Mouse (Mus musculus) lung, postnatal 0 days (tissue): ENCODE measurements around the gene Zfp523. TPM values are rescaled to one million over a fixed set of nuclear protein-coding genes. Genes with fewer than 3 reads are reported as not detected.

Experiments
- ATAC-seq: fragments of 200-750 bp; cut with Nextera tagmentation; 2 replicates; pipeline ENCODE4 v1.8.0; 2017; ENCODE audit warnings: moderate library complexity
- DNase-seq: peaks from one replicate; pipeline ENCODE4 v3.0.0-alpha.2; 2016; ENCODE audit warnings: low spot score
- H3K27ac ChIP-seq: fragments of 300-500 bp; sonication (generic); 2 replicates; pipeline ENCODE4 v1.5.1; 2014; ENCODE audit warnings: antibody characterized with exemption, mild to moderate bottlenecking, low read length, mixed read lengths
- H3K27me3 ChIP-seq: fragments of 300-500 bp; sonication (generic); replicated peaks from 2 replicates; pipeline ENCODE4 v1.6.1; 2014; ENCODE audit warnings: low read length, mixed read lengths; ENCODE audit not compliant: insufficient read depth
- H3K36me3 ChIP-seq: fragments of 300-500 bp; sonication (generic); 2 replicates; pipeline ENCODE4 v1.6.1; 2014; ENCODE audit warnings: low read length, mixed read lengths; ENCODE audit not compliant: insufficient read depth
- H3K4me1 ChIP-seq: fragments of 300-500 bp; sonication (generic); 2 replicates; pipeline ENCODE4 v1.6.1; 2014; ENCODE audit warnings: antibody characterized with exemption, low read depth, low read length, mixed read lengths; ENCODE audit not compliant: insufficient read depth
- H3K4me2 ChIP-seq: fragments of 300-500 bp; sonication (generic); replicated peaks from 2 replicates; pipeline ENCODE4 v1.6.1; 2014; ENCODE audit warnings: low read depth, mild to moderate bottlenecking, low read length, moderate library complexity, mixed read lengths
- H3K4me3 ChIP-seq: fragments of 300-500 bp; sonication (generic); 2 replicates; pipeline ENCODE4 v1.5.1; 2014; ENCODE audit warnings: low read depth, low read length
- H3K9ac ChIP-seq: fragments of 300-500 bp; sonication (generic); replicated peaks from 2 replicates; pipeline ENCODE4 v1.6.1; 2014; ENCODE audit warnings: low read depth, mild to moderate bottlenecking
- H3K9me3 ChIP-seq: fragments of 300-500 bp; sonication (generic); 2 replicates; pipeline ENCODE4 v1.6.1; 2016; ENCODE audit warnings: low read length, mixed read lengths
- CTCF ChIP-seq: IDR thresholded peaks from 2 replicates; pipeline ENCODE4 v1.5.1; 2016; ENCODE audit warnings: antibody characterized with exemption, mild to moderate bottlenecking
- EP300 ChIP-seq: IDR thresholded peaks from 2 replicates; pipeline ENCODE4 v1.6.1; 2016; ENCODE audit warnings: antibody characterized with exemption, mild to moderate bottlenecking, control low read depth
- WGBS: fragments of 180-500 bp; shearing (Covaris S2); extraction: QIAGEN DNeasy Blood & Tissue Kit; methylation state at CpG from one replicate; pipeline ENCODE4 v1.1.7; 2014; 5-methylcytosine and 5-hydroxymethylcytosine counted together
- polyA plus RNA-seq: library from polyadenylated mRNA; unstranded; fragments of >200 nt; fragmentation: Nextera tagmentation; extraction: Ambion mirVana; gene quantifications from 2 replicates; pipeline ENCODE4 v1.2.1, GENCODE M21; 2015

Gene Zfp523
- polyA plus RNA-seq, 1 experiment from 2014 or later = 20.2 TPM

DNA sequence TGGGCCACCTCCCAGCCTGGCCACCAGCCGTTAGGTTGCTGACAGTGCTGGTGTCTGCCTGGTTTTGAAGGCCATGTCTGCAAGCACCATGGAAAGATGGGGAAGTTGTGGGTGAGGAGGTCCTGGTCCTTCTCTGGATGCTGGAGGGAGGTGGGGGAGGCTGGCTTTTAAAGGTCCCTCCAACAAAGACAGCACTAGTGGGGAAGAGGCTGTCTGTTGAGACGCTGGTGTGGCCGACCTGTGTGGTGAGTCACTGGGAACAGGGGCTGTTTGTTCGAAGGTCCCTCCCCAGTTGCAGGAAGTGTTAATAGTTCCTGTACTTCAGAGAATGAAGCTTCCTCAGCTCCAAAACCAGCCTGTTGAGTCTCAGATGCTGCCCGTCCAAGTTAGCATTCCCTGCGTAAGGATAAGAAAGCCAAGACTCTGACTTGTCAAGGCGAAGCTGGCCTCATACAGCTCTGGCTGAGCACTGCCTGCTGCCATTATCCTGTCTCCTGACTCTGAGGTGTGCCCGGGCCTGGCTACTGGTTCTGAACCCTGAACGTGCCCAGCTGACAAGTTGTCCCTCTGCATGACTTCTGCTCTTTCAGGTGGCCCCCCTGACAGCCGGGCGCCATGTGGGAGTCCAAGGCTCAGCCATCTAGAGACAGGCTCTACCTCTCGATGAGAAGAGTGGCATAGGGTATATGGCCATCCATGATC, 74.8 kb downstream of the Zfp523 start:
- ATAC-seq = no peak
- no peak overlapping the region for H3K4me3 ChIP-seq
- H3K9ac ChIP-seq = no peak overlapping the region
- no peaks in the 10 kb centered on the region for H3K36me3 ChIP-seq
- TF ChIP-seq CTCF (no peak), EP300 (no peak)
- H3K9me3 ChIP-seq = no peaks in the 10 kb centered on the region
- no peaks in the 10 kb centered on the region for H3K27me3 ChIP-seq
- H3K4me1 ChIP-seq = peaks cover 5% of the 10 kb centered on the region; the same call in 1 of the 2 replicates
- H3K27ac ChIP-seq = no peak overlapping the region
- H3K4me2 ChIP-seq = no peak overlapping the region
- DNase-seq = no peak
- WGBS = 64% methylated on average over 12 of the region's 12 CpGs

DNA sequence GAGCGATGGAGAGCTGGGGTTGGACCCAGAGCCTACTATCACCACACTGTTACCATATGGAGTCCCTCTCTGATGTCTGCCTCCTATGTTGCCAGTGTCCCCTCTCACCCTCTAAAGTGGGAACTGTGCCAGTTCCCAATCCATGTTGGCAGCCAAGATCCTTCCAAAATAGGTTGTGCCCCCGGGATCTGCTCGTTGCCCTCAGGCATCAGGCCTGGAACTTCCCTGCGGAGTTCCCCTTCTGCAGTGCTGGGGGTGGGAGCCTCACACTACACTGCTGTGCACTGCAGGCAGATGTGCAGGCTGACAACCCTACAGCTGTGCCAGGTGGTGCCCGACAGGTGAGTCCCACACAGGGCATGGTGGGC, 75.3 kb downstream of the Zfp523 start:
- TF ChIP-seq CTCF (no peak), EP300 (no peak)
- Histone ChIP-seq H3K27me3 (no peaks in the 10 kb centered on the region), H3K4me3 (no peak overlapping the region), H3K4me2 (no peak overlapping the region), H3K9me3 (no peaks in the 10 kb centered on the region), H3K27ac (no peak overlapping the region), H3K36me3 (no peaks in the 10 kb centered on the region), H3K9ac (no peak overlapping the region), H3K4me1 (peaks cover 10% of the 10 kb centered on the region; the same call in 1 of the 2 replicates)
- WGBS = 70% methylated on average over 5 of the region's 5 CpGs
- no peak for ATAC-seq
- DNase-seq = no peak

GRCm38 (mm10) chr17:28253216-28253615, 76.3 kb downstream of the Zfp523 start:
- ATAC-seq (peak; percentile 58), DNase-seq (peak; percentile 72)
- Histone ChIP-seq H3K4me2 (no peak overlapping the region), H3K27me3 (no peaks in the 10 kb centered on the region), H3K9me3 (no peaks in the 10 kb centered on the region), H3K27ac (no peak overlapping the region), H3K4me3 (no peak overlapping the region), H3K36me3 (no peaks in the 10 kb centered on the region), H3K9ac (no peak overlapping the region), H3K4me1 (peaks cover 10% of the 10 kb centered on the region; the same call in 1 of the 2 replicates)
- TF ChIP-seq CTCF (no peak), EP300 (no peak)
- WGBS = 35% methylated on average over 7 of the region's 7 CpGs

- Histone ChIP-seq H3K4me2 (no peak overlapping the region), H3K4me1 (peaks cover 10% of the 10 kb centered on the region; the same call in 1 of the 2 replicates), H3K36me3 (no peaks in the 10 kb centered on the region), H3K9ac (no peak overlapping the region), H3K27ac (no peak overlapping the region), H3K4me3 (no peak overlapping the region), H3K27me3 (no peaks in the 10 kb centered on the region), H3K9me3 (no peaks in the 10 kb centered on the region)
- no peak for ATAC-seq
- 59% methylated on average over 4 of the region's 4 CpGs for WGBS
- TF ChIP-seq EP300 = no peak
- no peak for TF ChIP-seq CTCF
- DNase-seq = no peak
These were observed 77.9 kb downstream of the Zfp523 start for GRCm38 (mm10) chr17:28254804-28255203.

Other genes with a start within 250 kb of the Zfp523 start
- gene Tcp11, start 96.5 kb upstream of the Zfp523 start, polyA plus RNA-seq = 6.0 and 7.1 TPM in 2 replicates
- 0.27 and 0.30 TPM in 2 replicates for gene Scube3, start 35.0 kb upstream of the Zfp523 start, polyA plus RNA-seq
- gene Def6, start 30.6 kb downstream of the Zfp523 start, polyA plus RNA-seq = 5.8 and 6.2 TPM in 2 replicates
- 2.4 and 3.0 TPM in 2 replicates for gene Ppard, start 55.6 kb downstream of the Zfp523 start, polyA plus RNA-seq
- 21.8 and 24.3 TPM in 2 replicates for gene Fance, start 136.4 kb downstream of the Zfp523 start, polyA plus RNA-seq
- gene Rpl10a, start 151.3 kb downstream of the Zfp523 start, polyA plus RNA-seq = 446 and 458 TPM in 2 replicates
- 9.7 and 11.4 TPM in 2 replicates for gene Tead3, start 173.7 kb downstream of the Zfp523 start, polyA plus RNA-seq
- 18.1 and 22.7 TPM in 2 replicates for gene Tulp1, start 188.1 kb downstream of the Zfp523 start, polyA plus RNA-seq